ENCODE assay signal across 9 mouse cellular contexts in genomic region chr3:94373090-94373489, GRCm38 (mm10). TPM values are rescaled to one million over a fixed set of nuclear protein-coding genes. Genes with fewer than 3 reads are reported as not detected.
A peak's percentile ranks its signal among the peaks of the same experiment; 100 is the strongest.
DNase-seq lines count a peak whose midpoint lies in the region; ATAC-seq lines count a peak whose summit lies in the region.
"Had no signal": no experiment of that assay in that cellular context is flagged by ENCODE, and none has a peak within 500 bp of the region (broad histone marks: within the 10 kb centered on the region; RNA-seq: fewer than 3 reads in every experiment).

No protein-coding gene starts in this region.

- H3K4me1 ChIP-seq in forebrain, embryonic 13.5 days = peaks cover 29% of the 10 kb centered on the region
- H3K4me1 ChIP-seq in midbrain, embryonic 16.5 days (ENCODE audit: control insufficient read depth, insufficient read depth, low read length) = peaks cover 11% of the 10 kb centered on the region; the same call in 1 of the 2 replicates

- no peak for DNase-seq in frontal cortex, adult 2 months (ENCODE audit: extremely low spot score in 1 of 2, low spot score in 1 of 2)
- peak; percentile 54 for DNase-seq in MN1 (ENCODE audit: low spot score)
- peak; percentile 30 to 50 for DNase-seq in kidney, postnatal 4 days
- DNase-seq in spleen, adult 12 weeks (ENCODE audit: low spot score) = no peak
- no peak for DNase-seq in spleen, adult 18-20 months

- peak overlapping the region; percentile 51; the same call in 1 of the 2 replicates for H3K9ac ChIP-seq in forebrain, embryonic 13.5 days
- H3K9ac ChIP-seq in midbrain, embryonic 16.5 days (ENCODE audit: low read depth, low read length) = 0 out of 2 replicates have a peak overlapping the region, but pooled peaks have one; percentile 22

- peak overlapping the region; percentile 23 for H3K4me3 ChIP-seq in forebrain, embryonic 13.5 days
- no peak overlapping the region for H3K4me3 ChIP-seq in midbrain, embryonic 16.5 days (ENCODE audit: low read depth, low read length)

- ATAC-seq in frontal cortex, adult (ENCODE audit: low TSS enrichment) = peak; percentile 65
- peak; percentile 62 for ATAC-seq in forebrain, embryonic 13.5 days
- peak; percentile 3; the same call in 1 of the 2 replicates for ATAC-seq in midbrain, embryonic 16.5 days

- H3K9me3 ChIP-seq in forebrain, embryonic 13.5 days (replicated peaks) = no peaks in the 10 kb centered on the region
- H3K9me3 ChIP-seq in midbrain, embryonic 16.5 days (replicated peaks; ENCODE audit: control insufficient read depth, low read length, poor library complexity, severe bottlenecking) = no peaks in the 10 kb centered on the region

- WGBS in forebrain, embryonic 13.5 days = 6% methylated on average over 9 of the region's 10 CpGs
- WGBS in midbrain, embryonic 16.5 days = 5% methylated on average over 10 of the region's 10 CpGs

- H3K27me3 ChIP-seq in forebrain, embryonic 13.5 days = no peaks in the 10 kb centered on the region
- H3K27me3 ChIP-seq in midbrain, embryonic 16.5 days (ENCODE audit: control insufficient read depth, insufficient read depth, low read depth, low read length) = peaks cover 2% of the 10 kb centered on the region; the same call in 1 of the 2 replicates

- H3K27ac ChIP-seq in forebrain, embryonic 13.5 days = no peak overlapping the region
- no peak overlapping the region for H3K27ac ChIP-seq in midbrain, embryonic 16.5 days (ENCODE audit: low read length)

- H3K4me2 ChIP-seq in forebrain, embryonic 13.5 days = peak overlapping the region; percentile 55
- H3K4me2 ChIP-seq in midbrain, embryonic 16.5 days (ENCODE audit: low read length) = peak overlapping the region; percentile 31

- H3K36me3 ChIP-seq in forebrain, embryonic 13.5 days (ENCODE audit: poor library complexity, severe bottlenecking) = no peaks in the 10 kb centered on the region
- H3K36me3 ChIP-seq in midbrain, embryonic 16.5 days (ENCODE audit: control insufficient read depth, insufficient read depth, low read length) = no peaks in the 10 kb centered on the region

RNA-seq across cellular contexts. Expression of gene Rorc, which starts 0.5 kb away (rescaled TPM):
- 0.95 and 1.1 TPM in 2 replicates for polyA plus RNA-seq in frontal cortex, adult 2 months (2012; rRNA removed)
- polyA plus RNA-seq in forebrain, embryonic 13.5 days (2015; fragmentation: Nextera tagmentation; extraction: Ambion mirVana) = 1.7 and 2.1 TPM in 2 replicates
- 0.49 and 0.62 TPM in 2 replicates for polyA plus RNA-seq in midbrain, embryonic 16.5 days (2015; fragmentation: Nextera tagmentation; extraction: Ambion mirVana)

RNA-seq across cellular contexts. Expression of gene C2cd4d, which starts 10.9 kb away (rescaled TPM):
- 1.4 and 1.5 TPM in 2 replicates for polyA plus RNA-seq in frontal cortex, adult 2 months (2012; rRNA removed)
- polyA plus RNA-seq in forebrain, embryonic 13.5 days (2015; fragmentation: Nextera tagmentation; extraction: Ambion mirVana) = 0.87 and 1.0 TPM in 2 replicates
- 1.6 and 1.7 TPM in 2 replicates for polyA plus RNA-seq in midbrain, embryonic 16.5 days (2015; fragmentation: Nextera tagmentation; extraction: Ambion mirVana)

RNA-seq across cellular contexts. Expression of gene Lingo4, which starts 25.2 kb away (rescaled TPM):
- 0.40 and 0.55 TPM in 2 replicates for polyA plus RNA-seq in frontal cortex, adult 2 months (2012; rRNA removed)
- 0.74 and 0.81 TPM in 2 replicates for polyA plus RNA-seq in forebrain, embryonic 13.5 days (2015; fragmentation: Nextera tagmentation; extraction: Ambion mirVana)
- 1.2 and 1.6 TPM in 2 replicates for polyA plus RNA-seq in midbrain, embryonic 16.5 days (2015; fragmentation: Nextera tagmentation; extraction: Ambion mirVana)

RNA-seq across cellular contexts. Expression of gene Them5, which starts 31.2 kb away (rescaled TPM):
- polyA plus RNA-seq in frontal cortex, adult 2 months (2012; rRNA removed) = not detected in 2 replicates
- 0.66 and 0.79 TPM in 2 replicates for polyA plus RNA-seq in forebrain, embryonic 13.5 days (2015; fragmentation: Nextera tagmentation; extraction: Ambion mirVana)
- not detected in 2 replicates for polyA plus RNA-seq in midbrain, embryonic 16.5 days (2015; fragmentation: Nextera tagmentation; extraction: Ambion mirVana)
- polyA plus RNA-seq: spleen, adult 2 months had no signal

RNA-seq across cellular contexts. Expression of gene Tdrkh, which starts 40.0 kb away (rescaled TPM):
- 15.5 and 17.0 TPM in 2 replicates for polyA plus RNA-seq in frontal cortex, adult 2 months (2012; rRNA removed)
- polyA plus RNA-seq in forebrain, embryonic 13.5 days (2015; fragmentation: Nextera tagmentation; extraction: Ambion mirVana) = 66.4 and 69.5 TPM in 2 replicates
- polyA plus RNA-seq in midbrain, embryonic 16.5 days (2015; fragmentation: Nextera tagmentation; extraction: Ambion mirVana) = 50.7 and 54.9 TPM in 2 replicates

Comparison
In these comparisons a context has a peak if more than half of its experiments do, and no peak if none do; other contexts are left out.
1. ATAC-seq: peak in every context shown above with its lines; median percentile 65 in frontal cortex, adult; 62 in forebrain, embryonic 13.5 days; 3 in midbrain, embryonic 16.5 days.
2. DNase-seq: peak in MN1 (single experiment) and kidney, postnatal 4 days (2 of 2); none in frontal cortex, adult 2 months (0 of 2), spleen, adult 12 weeks (single experiment) and spleen, adult 18-20 months (0 of 2).